Mouse (Mus musculus) left cerebral cortex, postnatal 36 days (tissue): ENCODE measurements at regions not wholly inside any gene's neighbourhood (a gene's known extent, or its start where the extent isn't known, plus 50 kb on each side); places are given as distances from the start of the nearest gene placed in this dataset.

Experiments
- DNase-seq, 2 experiments: peaks; one replicate each; pipeline ENCODE4 v3.0.0; 2021 to 2022; ENCODE audit warnings: low spot score in 2 of 2, mixed read lengths in 1 of 2
- intact Hi-C: fragments of 180-260 bp; cut with DNase I; formaldehyde crosslinking; loops from one replicate; pipeline ENCODE4 v1.15.1; 2025

DNA sequence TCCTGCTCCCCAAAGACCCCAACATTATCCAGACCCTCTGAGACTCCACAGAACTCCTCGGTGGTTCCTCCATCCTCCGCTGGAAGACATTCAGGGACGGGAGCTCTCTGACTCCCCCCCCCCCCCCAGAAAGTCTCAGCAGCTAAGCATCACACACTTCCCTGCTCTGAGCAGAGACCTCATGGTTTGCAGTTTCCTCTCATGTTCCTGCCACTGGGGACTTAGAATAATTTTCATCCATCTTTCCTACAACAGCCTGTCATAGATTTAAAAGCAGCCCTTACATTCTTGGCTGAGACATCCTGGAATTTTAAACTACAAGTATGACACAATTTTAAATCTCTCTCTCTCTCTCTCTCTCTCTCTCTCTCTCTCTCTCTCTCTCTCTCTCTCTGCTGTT lies 69.2 kb downstream of the Gpr65 start:
- no peak for DNase-seq
- intact Hi-C loops: no loop called here

DNA sequence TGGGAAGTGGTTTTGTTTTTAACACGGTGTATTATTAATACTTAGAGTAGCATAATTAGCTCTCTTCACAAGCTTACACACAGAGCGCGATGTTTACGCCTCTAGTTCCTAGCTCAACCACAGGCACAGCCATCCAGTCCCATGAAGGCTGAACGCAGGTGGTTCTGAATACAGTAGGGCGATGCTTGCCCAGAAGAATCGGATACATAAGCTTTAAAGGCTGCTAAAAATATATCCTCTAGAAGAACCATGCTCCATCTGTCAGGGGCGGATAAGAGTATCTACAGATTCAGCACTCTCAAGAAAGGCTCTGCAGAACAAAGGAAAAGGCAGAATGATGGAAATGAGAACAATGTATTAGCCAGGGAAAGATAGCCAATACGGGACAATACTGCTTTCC lies 71.1 kb downstream of the Gpr65 start:
- intact Hi-C loops: no loop called here
- peak; percentile 13 to 22 for DNase-seq

DNA sequence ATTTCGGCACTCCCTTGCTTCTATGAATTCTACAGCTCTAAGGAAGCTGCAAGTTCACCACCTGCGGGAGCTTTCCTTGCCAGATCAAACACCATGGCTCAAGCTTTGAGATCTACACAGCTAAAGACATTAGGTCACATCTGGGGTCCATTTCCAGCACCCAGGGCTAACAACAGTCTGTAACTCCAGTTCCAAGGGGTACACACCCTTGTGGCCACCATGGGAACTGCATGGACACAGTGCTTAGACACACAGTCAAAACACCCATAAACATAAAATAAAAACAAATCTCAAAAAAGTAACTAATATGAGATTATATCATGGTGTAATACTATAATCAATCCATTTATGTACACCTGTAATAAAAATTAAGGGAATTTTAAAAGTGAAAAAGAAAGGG lies 73.7 kb downstream of the Gpr65 start:
- DNase-seq: no peak
- intact Hi-C loops: loop anchor here (10.0 kb wide), 1 partner anchor 57 kb away; no protein-coding TSS in a partner anchor

DNA sequence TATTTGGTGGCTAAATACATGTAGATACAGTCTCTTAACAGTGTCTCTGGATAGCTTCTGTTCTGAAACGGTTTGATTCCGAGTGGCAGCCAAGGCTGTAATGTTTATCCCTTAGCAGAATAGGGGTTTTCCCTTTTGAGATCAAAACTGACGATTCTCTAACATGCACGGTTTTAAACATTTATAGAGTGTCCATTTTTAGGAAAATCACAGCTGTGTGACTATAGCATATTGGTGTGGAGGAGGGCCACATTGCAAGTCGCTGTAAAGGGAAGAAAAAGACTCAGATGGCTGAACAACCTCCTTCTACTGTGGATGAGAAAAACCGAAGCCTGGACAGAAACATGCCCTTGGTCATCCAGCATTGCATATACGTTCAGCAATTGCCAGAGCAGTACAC lies 75.2 kb downstream of the Gpr65 start:
- peak; percentile 22 for DNase-seq
- intact Hi-C loops: loop anchor here (10.0 kb wide), 1 partner anchor 59 kb away; no protein-coding TSS in a partner anchor

DNA sequence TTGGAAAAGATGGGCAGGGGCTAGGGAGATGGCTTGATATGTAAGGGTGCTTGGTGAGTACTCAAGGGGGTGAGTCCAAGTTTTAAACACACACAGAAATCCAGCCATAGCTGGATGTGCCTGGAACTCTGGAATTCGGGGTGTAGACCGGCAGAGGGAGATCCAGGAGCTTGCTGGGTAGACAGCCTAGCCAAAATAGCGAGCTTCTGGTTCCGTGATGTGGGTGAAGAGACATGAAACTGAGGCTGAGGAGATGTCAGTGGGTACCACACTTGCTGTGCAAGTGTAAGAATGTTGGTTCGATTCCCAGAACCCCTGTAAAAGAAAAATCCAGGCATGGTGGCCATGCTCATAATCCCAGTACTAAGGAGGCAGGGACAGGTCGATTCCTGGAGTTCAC lies 78.6 kb downstream of the Gpr65 start:
- intact Hi-C loops: loop anchor here (10.0 kb wide), 1 partner anchor 62 kb away; no protein-coding TSS in a partner anchor
- no peak for DNase-seq

DNA sequence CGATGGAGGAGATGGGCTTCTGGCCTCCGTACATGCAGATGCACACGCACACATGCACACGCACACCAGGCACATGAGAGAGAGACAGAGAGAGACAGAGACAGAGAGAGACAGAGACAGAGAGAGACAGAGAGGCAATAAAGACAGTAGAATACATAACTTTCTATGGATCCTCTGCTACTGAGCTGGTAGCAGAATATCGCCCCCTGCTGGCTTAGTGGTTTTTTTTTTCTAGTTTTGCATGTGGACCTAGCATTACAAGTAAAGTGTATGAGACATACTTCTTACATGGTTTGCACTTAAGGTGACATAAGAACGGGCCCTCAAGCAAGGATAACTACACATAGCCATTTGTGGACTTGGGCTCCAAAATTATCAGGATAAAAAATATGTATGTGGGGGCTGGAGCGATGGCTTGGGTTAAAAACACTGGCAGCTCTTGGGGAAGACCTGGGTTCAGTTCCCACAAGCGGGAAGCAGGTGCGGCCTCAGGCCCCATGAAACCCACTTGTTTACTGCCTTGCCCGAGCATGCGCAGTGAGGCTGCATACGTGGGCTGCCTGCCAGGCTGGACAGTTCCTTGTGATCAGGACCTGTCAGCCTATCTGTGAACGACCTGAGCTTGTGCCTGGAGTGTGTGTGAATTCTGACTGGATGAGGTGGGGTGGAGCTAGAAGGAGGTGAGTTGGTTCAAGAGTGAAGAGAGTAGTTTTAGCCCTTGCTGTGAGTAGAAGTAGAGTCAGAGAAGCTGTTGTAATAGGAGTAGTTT lies 79.3 kb downstream of the Gpr65 start:
- intact Hi-C loops: loop anchor here (10.0 kb wide), 1 partner anchor 63 kb away; no protein-coding TSS in a partner anchor

DNA sequence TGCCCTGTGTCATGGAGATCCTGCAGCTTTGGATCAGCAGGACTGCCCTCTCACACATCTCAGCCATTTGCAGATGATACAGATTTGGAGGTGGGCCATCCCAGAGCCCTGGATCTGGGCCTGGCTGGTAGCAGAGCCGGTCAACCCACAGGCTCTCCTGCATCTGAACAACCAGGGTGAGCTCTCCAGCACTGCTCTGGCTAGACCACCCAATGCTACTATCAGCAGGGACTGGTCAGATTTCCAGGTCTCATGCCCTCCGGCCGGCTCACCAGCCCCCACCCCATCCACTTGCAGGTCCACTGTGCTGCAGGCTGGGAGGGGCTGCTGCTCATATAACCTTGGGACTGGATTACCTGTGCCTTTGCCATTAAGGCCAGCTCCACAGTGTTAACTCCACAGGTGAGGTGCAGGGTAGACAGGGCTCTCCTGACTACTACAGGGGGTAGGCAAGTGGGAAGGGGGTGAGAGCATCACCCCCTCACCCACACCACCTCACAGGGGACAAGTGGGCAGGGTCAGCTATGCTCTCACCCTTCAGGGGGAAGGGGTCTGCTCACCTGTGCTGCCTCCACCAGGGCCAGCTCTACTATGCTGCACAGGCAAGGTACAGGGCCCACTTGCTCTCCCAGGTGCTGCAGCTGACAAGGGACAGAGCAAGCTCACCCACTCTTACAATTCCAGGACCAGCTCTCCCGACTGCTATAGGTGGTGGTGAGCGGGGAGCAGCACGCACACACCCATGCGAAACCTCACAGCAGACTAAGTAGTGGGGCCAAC lies 81.6 kb downstream of the Gpr65 start:
- DNase-seq: no peak
- intact Hi-C loops: loop anchor here (10.0 kb wide), 1 partner anchor 65 kb away; no protein-coding TSS in a partner anchor

More for the DNA sequence above, 79.3 kb downstream of the Gpr65 start:
- DNase-seq: peak in 1 of 2 experiments; percentile 38

DNA sequence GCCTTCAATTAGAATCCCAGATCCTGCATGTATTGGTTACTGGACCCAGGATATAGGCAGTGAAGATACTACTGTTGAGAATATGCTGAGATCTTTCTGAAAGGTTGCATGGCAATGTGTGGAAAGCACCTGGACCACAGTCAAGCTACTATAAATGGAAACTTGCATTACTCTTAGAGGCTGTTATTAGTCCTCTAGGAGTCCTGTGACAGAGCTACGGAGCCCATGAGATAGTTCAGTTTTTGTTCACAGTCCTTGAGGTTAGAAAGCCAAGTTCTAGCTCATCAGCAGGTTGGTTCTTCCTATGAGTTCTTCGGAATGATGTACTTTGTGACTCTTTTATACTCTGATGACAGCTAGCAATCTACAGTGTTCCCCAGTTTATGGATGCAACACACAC lies 84.0 kb downstream of the Gpr65 start:
- DNase-seq: no peak
- intact Hi-C loops: no loop called here

DNA sequence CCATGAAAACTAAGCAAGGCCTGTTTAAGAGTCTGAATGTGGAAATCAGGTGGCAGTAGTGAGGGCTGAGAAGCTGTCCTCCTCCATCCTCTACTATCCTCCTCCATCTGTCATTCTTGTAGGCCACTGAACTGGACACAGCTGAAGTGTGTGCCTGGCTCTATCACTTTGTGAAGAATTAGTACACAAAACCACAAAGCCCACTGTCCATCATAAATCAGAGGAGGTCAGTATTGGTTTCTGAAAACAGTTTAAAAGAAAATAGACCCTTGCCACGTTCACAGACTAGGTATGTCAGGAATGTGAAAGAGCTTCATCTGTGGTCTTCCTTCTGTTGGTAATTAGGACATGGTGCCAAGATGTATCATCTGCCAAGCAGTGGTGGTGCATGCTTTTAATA lies 86.1 kb downstream of the Gpr65 start:
- intact Hi-C loops: no loop called here
- no peak for DNase-seq

DNA sequence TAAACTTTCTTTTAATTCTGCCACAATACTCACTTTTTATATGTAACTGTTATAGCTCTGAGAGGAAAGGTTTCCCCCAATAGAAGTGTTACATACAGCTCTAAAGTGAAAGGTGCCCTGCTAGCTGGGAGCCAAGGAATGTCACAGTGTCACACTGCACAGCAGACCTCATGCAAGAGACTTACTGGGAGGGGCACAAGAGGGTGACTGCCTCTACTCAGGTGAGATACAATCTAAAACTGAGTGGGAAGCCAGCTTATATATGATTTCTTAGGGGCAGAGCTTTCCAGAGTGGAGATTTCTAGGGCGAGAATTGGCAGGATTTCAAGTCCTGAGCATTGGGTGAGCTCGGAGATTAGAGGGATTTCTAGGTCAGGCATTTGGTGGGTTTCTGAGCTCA lies 99.1 kb downstream of the Gpr65 start:
- intact Hi-C loops: no loop called here
- no peak for DNase-seq

DNA sequence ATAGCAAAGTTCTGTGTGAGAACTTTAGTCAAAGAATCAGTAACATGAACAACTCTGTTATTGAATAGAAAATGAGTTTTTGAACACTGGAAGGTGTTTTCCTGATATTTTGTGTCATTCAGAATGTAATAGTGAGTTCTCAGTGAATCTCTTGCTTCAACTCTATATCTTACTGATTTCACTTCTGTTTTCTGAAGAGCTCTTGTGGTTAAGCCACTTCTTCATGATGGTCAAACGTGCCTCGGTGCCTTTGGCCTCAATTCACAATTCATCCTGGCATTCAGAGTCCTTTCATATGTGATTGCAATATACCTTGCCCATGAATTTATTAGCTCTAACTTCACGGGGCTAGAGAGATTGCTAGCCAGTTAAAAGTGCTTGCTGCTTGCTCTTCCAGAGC lies 102.3 kb downstream of the Gpr65 start:
- intact Hi-C loops: no loop called here

DNA sequence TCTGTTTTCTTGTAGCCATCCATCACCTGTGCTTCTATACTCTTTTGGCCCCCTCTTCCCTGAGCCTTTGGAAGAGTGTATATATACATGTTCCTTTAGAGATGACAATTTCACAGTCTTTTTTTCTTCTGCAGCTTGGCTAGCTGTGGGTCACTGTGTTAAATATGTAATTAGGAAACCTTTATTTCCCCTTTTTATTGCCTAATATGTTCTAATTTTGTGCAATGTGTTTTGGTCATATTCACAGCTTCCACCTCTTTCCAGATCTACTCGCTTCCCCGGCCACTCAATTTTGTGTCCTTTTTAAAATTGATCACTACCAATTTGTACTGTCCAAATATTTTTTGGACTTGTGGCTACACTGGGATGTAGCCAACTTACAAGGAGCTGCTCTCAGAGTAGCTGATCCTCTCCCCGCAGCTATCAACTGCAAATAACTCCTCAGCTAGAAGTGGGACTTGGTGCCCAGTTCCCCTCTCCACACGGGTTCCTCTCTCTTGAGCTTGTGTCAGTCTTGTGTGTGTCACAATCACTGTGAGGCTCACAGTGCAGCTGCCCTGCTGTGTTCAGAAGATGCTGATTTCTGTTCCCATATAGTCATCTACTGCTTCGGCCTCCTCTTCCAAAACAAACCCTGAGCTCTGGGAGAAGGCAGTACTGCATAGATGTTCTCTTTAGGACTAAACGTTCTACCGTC lies 106.9 kb downstream of the Gpr65 start:
- no peak for DNase-seq
- intact Hi-C loops: no loop called here

More for the DNA sequence above, 102.3 kb downstream of the Gpr65 start:
- DNase-seq: no peak
